In genomic region chr14:60531766-60532165, GRCm38 (mm10) we compare ENCODE assay signal across 18 mouse cellular contexts.
DNase-seq lines count a peak whose midpoint lies in the region; ATAC-seq and TF ChIP-seq lines count a peak whose summit lies in the region.
"Had no signal": no experiment of that assay in that cellular context is flagged by ENCODE, and none has a peak within 500 bp of the region (broad histone marks: within the 10 kb centered on the region; RNA-seq: fewer than 3 reads in every experiment).

No protein-coding gene starts in this region.

- peaks cover 6% of the 10 kb centered on the region; the same call in 1 of the 2 replicates for H3K4me1 ChIP-seq in kidney, adult 2 months (ENCODE audit: control insufficient read depth, insufficient read depth, low read length)
- no peaks in the 10 kb centered on the region for H3K4me1 ChIP-seq in megakaryocyte, embryonic 14.5 days
- peaks cover 3% of the 10 kb centered on the region for H3K4me1 ChIP-seq in stomach, postnatal 0 days (replicated peaks; ENCODE audit: control insufficient read depth, insufficient read depth)

- H3K4me3 ChIP-seq in kidney, adult 2 months (ENCODE audit: insufficient read depth, low read depth, low read length): no peak overlapping the region
- H3K4me3 ChIP-seq in megakaryocyte, embryonic 14.5 days (replicated peaks): peak overlapping the region; percentile 38
- no peak overlapping the region for H3K4me3 ChIP-seq in stomach, postnatal 0 days (ENCODE audit: low read depth, low read length)
- H3K4me3 ChIP-seq: embryonic facial prominence, embryonic 13.5 days; limb, embryonic 13.5 days; midbrain, embryonic 15.5 days had no signal

- DNase-seq in CD4-positive, CD25-positive, alpha-beta regulatory T cell, adult 2 months (ENCODE audit: low read depth, low spot score): peak; percentile 19
- peak; percentile 29 for DNase-seq in kidney, adult 2 months
- no peak for DNase-seq in kidney, postnatal 25 days
- no peak for DNase-seq in stomach, postnatal 0 days (ENCODE audit: low spot score)
- DNase-seq in Muller cell, postnatal 12 days (ENCODE audit: inconsistent ontology term): no peak
- DNase-seq: cerebellum, adult 9-10 months; gastrocnemius, postnatal 10 days; heart, postnatal 36 days; kidney, adult 9 months; lung, adult 18-20 months; thymus, postnatal 36 days had no signal

- H3K27me3 ChIP-seq in kidney, adult 2 months (replicated peaks; ENCODE audit: control insufficient read depth, insufficient read depth, low read length): no peaks in the 10 kb centered on the region
- no peaks in the 10 kb centered on the region for H3K27me3 ChIP-seq in megakaryocyte, embryonic 14.5 days (replicated peaks)
- H3K27me3 ChIP-seq in stomach, postnatal 0 days (ENCODE audit: control insufficient read depth, insufficient read depth, low read length): no peaks in the 10 kb centered on the region
- H3K27me3 ChIP-seq: embryonic facial prominence, embryonic 13.5 days; limb, embryonic 13.5 days; midbrain, embryonic 15.5 days had no signal

- no peaks in the 10 kb centered on the region for H3K36me3 ChIP-seq in kidney, adult 2 months (ENCODE audit: control insufficient read depth, insufficient read depth, low read length)
- no peaks in the 10 kb centered on the region for H3K36me3 ChIP-seq in megakaryocyte, embryonic 14.5 days (replicated peaks; ENCODE audit: low read length)
- H3K36me3 ChIP-seq in stomach, postnatal 0 days (ENCODE audit: control insufficient read depth, insufficient read depth, low read length): no peaks in the 10 kb centered on the region
- H3K36me3 ChIP-seq: embryonic facial prominence, embryonic 13.5 days; limb, embryonic 13.5 days; midbrain, embryonic 15.5 days had no signal

- no peaks in the 10 kb centered on the region for H3K9me3 ChIP-seq in megakaryocyte, embryonic 14.5 days
- no peaks in the 10 kb centered on the region for H3K9me3 ChIP-seq in stomach, postnatal 0 days (ENCODE audit: control insufficient read depth, low read length)

- no peak for TF ChIP-seq EP300 in stomach, postnatal 0 days (optimal IDR thresholded peaks at IDR 0.05)

- no peak for TF ChIP-seq POLR2A in kidney, adult 2 months (IDR thresholded peaks at IDR 0.05; ENCODE audit: low read depth, low read length)

- no peak overlapping the region for H3K4me2 ChIP-seq in stomach, postnatal 0 days (replicated peaks; ENCODE audit: low read depth)
- H3K4me2 ChIP-seq: embryonic facial prominence, embryonic 13.5 days; limb, embryonic 13.5 days; midbrain, embryonic 15.5 days had no signal

- TF ChIP-seq CTCF in kidney, adult 2 months (conservative IDR thresholded peaks at IDR 0.05; ENCODE audit: insufficient read depth, insufficient read length, low read depth, low read length): peak; percentile 41
- TF ChIP-seq CTCF in stomach, postnatal 0 days (IDR thresholded peaks at IDR 0.05; ENCODE audit: low read depth): peak; percentile 57

- no peak for ATAC-seq in CD4-positive, CD25-positive, alpha-beta regulatory T cell, adult 4 months
- ATAC-seq in megakaryocyte, adult 5-6 weeks (ENCODE audit: poor library complexity, severe bottlenecking): no peak
- ATAC-seq in stomach, postnatal 0 days (ENCODE audit: low FRiP score, low TSS enrichment): no peak
- ATAC-seq: hindbrain, embryonic 16.5 days; midbrain, embryonic 15.5 days had no signal

- no peak overlapping the region for H3K27ac ChIP-seq in kidney, adult 2 months (ENCODE audit: insufficient read depth, low read depth, low read length)
- H3K27ac ChIP-seq in stomach, postnatal 0 days (replicated peaks): no peak overlapping the region
- H3K27ac ChIP-seq: embryonic facial prominence, embryonic 13.5 days; limb, embryonic 13.5 days; midbrain, embryonic 15.5 days had no signal

- no peak overlapping the region for H3K9ac ChIP-seq in stomach, postnatal 0 days (ENCODE audit: low read length)
- H3K9ac ChIP-seq: embryonic facial prominence, embryonic 13.5 days; limb, embryonic 13.5 days; midbrain, embryonic 15.5 days had no signal

Comparison
In these comparisons a context has a peak if more than half of its experiments do, and no peak if none do; other contexts are left out.
1. DNase-seq: peak in CD4-positive, CD25-positive, alpha-beta regulatory T cell, adult 2 months (single experiment) and kidney, adult 2 months (single experiment); none in kidney, postnatal 25 days (0 of 2), stomach, postnatal 0 days (single experiment) and Muller cell, postnatal 12 days (single experiment).